Mouse (Mus musculus) 416B (cell line): ENCODE results near the gene Fto.

Experiments used
- DNase-seq: peaks from one replicate; pipeline ENCODE4 v3.0.0; 2011; ENCODE audit warnings: low read depth

Fto gene

DNA sequence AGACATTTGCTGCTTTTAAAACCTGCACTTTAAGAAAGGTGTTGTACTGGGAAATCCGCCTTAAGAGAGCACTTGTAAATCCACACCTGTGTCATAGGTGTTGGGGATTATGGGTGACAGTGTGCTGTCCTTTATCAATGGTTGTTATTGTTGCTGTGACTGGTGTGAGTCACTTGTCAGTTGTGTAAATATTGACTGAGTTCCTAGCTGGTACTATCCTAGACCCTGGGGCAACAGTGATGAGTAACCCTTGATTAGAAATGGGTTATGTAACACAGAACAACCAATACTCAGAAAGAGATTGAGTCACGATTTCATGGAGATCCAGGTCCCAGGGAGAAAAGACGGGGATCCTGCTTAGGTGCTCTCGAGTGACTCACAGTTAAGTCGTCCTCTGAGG, 216.4 kb downstream of the Fto start:
- no peak for DNase-seq

DNA sequence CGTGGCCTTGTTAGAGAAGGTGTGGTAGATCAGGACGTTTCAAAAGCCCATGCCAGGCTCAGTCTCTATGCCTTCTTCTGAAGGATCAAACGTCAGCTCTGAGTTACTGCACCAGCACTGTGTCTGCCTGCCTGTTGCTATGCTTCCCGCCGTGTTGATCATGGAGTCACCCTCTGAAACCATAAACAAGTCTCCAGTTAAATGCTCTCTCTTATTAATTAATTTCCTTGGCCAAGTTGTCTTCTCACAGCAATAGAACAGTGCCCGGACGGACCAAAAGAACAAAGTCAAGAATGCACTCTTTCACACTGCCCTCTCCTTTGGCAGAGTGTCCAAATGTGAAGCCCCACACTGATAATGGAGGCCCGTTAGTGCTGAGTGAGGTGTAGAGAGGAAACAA, 217.3 kb downstream of the Fto start:
- DNase-seq: no peak

DNA sequence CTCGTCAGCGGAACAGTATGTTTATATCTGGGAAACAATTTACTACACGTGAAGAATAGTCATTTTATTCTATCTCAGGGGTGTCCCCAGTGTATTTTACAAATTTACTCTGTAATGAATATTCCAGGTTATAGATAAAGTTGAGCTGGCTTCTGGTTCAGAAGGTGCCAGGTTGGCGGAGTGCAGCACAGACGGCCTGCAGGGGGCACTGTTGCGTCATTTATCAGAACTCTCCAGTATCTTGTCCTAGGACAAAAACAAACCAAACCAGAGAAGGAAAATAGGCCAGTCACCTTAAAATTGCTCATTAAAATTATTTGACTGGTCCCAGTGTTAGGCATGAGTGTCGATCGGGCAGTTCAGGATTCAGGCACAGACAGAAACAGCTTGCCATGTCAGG, 218.6 kb downstream of the Fto start:
- DNase-seq: peak; percentile 68

DNA sequence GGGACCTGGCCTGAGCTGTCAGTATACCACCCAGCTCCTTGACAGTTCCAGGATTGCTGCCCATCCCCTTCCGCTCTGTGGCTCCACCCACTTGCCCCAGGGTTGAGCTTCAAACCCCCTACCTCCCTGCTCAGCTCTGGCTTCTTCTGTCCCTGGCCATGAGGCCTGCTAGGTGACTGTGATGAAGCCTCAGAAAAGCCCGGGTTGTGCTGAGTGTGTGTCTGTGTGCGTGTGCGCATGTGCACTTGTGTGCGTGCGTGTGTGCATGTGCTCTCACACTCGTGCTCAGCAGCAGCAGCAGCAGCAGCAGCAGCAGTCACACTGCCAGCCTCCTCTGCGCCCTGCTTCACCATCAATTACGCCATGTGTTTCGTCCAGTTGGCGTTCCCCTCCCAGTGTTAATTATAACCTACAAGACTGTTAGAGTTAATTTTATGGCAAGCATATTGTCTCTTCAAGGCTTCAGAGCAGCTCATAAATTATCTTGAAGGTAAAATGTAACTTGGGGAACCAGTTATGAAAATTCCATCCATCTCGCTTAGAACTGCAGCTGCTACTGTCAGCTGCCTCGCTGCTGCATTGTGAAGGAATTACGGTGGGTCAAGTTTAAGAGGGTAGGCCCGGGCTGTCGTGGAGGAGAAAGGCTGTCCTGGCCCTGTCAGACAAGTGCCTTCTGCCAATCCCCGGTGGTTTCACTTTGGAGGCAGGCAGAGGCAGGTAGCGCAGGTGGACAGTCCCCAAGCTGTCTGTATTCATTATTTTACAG, 219.5 kb downstream of the Fto start:
- no peak for DNase-seq

DNA sequence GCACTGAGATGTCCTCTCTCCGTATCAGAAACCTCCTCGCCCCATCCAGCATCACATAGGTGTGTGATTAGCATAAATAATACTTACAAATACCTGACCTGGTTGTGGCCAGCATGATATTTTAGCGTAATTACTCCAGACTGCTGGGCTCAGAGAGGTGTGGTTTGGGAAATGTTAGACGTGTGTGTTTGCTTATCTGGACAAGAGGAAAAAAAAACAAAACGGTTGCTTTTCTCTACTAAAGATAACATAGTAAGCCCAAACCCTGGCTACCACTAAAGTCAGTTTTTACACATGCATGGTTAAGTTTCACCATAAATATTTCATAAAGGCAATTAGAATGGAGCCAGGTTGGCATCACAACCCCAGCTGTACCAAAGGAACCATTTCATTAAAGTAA, 221.4 kb downstream of the Fto start:
- no peak for DNase-seq

DNA sequence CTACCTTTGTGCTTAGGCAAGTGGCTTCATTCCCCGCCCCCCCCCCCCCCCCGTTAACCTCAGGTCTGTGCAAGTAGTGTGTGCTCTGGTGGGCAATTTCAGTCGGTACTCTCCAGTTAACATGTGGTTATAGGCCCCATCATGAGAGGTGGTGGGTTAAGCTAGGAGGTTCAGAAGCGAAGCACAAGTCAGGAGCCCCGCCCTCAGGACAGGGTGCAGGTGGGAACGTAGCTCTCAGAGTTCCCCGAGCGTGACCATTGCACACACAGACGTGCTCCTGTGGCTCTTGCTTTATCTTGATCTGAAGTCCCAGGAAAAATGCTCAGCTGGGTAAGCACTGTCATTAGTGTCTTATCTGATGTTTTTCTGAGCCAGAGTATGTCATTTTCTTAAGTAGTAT, 224.8 kb downstream of the Fto start:
- DNase-seq: peak; percentile 16

DNA sequence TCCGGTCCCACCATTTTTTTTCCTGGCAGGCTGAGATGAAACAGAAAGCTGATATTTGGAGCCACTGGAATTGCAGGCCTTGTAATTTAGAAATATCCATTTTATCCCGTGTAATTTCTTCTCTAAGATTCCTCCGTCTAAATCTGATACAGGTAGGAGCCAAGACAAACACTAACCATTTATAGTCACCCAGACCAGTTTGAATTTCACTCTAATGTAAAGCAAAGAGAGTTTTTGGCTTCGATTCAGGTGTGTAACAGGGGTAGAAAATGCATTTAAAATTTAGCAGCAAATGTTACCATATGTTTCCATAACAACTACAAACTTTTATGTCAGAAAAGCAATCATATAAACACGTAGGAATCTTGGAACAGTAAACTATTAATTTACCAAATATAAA, 225.6 kb downstream of the Fto start:
- no peak for DNase-seq

DNA sequence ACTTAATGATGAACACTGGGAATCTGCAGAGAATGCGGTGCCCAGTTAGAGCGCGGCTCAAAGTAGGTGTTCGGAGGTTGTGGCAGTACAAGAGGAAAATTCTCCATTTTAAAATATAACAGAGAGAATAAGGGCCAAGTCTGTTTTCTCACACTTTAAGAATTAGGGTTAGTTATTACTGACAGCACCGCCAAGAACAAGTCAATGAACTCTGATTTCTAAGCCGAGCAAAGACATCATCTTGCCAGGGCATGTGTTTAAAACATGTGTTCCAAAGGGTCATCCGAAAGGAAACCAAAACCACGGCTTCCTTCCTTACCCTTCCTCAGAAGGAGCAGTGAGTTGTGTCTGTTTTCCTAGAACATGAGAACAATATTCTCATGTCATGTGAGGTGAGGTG, 226.3 kb downstream of the Fto start:
- peak; percentile 35 for DNase-seq

DNA sequence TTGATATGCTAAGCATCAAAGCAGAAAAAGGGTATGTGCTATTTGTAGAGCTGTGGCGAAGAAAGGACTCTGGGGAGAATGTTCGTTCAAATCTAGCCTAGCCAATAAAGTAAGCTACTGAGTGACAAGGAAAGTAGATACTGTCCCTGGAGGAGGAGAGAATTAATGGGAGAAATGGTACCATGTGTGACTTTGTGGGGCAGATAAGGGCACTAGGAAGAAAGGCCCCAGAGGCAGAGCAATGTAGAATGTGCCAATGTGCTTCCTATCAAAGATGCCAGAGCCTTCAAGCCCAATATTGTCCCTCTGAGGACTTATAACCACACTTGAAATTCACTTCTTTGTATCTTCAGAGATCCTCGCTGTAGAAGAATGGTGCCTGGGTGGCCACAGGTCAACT, 227.9 kb downstream of the Fto start:
- no peak for DNase-seq

DNA sequence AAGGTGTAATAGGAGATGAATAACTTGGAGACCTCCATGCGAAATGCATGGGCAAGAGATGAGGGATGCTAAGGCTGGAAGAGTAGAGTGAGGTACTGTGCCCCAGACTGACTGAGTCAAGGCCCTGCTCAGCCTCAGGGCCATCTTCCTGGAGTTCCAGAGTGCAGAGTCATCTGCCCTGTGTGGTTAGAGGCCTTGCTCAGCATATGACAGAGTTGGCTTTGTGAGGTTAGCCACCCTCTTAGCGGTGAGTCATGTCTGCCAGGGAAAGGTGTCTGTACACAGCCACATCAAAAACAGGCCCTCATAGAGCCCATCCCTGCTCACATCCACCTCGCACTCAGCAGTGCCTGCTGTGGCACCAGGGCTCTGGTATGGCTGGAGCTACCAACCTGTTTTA, 232.2 kb downstream of the Fto start:
- peak; percentile 89 for DNase-seq

DNA sequence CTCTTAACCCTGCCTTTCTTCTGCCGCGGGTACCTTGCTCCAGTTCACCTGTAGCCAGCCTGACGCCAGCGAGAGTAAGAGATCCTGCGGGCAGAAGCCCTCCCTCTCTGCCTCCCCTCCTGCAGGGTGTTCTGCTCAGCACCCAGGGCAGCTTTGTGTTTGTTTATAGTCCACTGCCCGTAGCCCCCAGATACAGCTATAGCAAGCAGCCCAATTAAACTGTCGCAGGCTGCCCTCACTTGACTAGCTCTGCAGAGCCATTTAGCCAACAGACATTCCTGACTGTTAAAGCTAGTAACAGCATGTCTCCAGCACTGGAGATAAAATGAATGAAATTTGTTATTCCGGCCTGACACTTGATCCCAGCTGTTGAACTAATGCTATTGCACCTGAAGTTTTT, 233.3 kb downstream of the Fto start:
- DNase-seq: no peak

DNA sequence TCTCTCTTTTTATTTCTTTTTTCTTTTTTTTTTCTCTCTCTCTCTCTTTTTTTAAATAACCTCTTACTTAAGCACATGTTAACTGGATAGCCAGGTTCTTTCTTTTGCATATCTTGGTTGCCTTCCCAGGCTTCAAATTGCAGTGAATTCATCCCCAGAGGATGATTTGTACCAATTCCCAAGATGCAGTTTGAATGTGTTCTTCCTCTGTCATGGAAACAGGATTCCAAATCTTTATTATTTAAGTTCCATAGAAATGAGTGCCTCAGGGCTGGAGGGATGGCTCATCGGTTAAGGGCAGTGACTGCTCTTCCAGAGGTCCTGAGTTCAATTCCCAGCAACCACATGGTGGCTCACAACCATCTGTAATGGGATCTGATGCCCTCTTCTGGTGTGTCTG, 236.8 kb downstream of the Fto start:
- DNase-seq: no peak

DNA sequence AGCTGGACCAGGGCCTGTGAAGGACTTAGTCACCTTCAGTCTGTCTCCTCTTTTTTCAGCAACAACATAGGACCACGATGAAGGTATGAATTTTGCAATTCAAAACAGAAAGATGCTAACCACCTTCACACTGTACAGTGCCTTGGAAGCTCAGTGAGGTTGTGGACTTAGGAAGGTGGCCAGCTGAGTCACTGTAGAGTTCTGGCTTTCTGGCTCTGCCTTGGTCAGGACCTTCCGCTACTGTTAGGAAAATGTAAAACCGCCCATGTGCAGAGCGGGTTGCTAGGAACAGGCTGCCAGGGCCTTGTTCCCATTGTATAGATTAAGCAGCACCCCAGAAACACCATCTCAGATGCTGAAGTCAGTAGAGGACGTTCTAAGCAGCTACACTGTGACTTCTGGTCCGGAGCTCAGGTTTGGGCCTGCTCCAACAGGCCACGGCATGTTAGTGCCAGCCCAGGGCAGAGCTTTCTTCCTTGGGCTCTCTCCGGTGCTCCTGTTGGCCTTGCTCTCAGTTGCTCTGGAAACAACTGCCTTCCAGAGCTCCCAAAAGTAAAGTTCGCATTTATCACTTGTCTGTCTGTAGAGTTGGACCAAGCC, 237.9 kb downstream of the Fto start:
- peak; percentile 27 for DNase-seq

DNA sequence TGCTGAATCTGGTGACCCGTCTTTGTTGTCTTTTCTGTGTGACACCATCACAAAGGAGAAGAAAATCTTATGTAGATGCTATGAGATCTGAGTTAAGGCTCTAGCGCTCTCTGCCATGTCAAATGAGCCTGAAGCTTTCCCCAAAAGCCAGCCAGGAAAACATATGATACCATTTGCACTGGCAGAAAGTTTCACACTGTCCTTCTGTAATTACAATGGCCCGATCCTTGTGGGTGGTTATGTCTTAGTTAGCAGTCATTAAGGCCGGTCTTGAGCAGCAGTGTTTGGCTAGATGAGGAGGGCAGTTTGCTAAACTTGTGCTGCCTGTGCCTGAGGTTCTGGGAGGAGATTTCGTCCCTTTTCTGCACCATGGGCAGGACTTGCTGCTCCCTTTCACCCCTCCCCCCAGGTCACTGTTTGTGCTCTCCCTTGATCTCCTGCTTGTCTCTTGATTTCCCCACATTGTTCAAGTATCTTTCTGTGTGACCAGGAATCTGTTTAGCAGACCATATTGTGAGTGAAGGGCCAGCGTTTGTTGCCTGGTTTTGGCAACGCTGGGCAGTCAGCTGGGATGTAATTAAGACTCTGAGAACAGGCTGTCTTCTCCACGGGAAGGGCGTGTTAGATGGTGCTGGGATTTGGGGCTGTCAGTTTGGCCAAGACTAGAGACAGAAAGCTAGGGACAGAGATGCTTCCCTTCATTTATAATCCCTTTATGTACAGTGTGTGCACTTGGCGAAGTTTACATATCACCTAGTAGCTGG, 238.6 kb downstream of the Fto start:
- DNase-seq: no peak

DNA sequence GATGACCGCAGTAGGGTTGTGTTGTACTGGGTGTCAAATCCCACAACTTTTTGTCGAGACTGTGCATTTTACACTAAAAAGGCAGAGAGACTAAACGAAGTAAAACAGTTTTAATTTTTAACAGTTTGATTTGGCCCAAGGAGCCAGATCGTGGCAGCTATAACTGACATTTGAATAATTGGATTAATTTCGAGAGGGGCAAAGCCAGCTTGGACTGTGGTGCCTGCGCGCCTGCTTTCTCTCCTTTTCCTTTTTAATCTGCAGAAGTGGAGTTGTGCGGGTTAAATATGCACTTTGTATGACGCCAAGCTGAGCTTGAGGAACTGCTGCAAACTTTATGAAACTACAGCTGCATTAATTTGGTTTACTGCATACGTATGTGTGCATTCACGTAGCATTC, 239.3 kb downstream of the Fto start:
- no peak for DNase-seq

DNA sequence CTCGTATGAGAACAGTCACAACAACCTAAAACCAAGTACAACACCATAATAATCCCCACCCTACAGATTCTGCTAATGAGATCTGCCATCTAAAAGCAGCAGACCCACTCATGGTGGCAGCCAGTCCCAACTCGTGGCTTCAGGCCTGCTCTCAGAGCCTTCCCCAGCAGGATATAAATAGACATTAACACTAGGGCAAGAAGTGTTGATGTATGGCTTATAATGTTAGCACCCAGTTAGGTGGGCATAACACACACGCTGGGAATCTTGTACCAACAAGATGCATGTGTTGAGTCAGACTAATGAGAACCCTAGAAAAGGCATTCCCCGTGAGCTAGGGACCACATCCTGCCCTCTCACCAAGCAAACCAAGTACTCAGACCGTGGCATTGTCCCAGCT, 240.1 kb downstream of the Fto start:
- no peak for DNase-seq

DNA sequence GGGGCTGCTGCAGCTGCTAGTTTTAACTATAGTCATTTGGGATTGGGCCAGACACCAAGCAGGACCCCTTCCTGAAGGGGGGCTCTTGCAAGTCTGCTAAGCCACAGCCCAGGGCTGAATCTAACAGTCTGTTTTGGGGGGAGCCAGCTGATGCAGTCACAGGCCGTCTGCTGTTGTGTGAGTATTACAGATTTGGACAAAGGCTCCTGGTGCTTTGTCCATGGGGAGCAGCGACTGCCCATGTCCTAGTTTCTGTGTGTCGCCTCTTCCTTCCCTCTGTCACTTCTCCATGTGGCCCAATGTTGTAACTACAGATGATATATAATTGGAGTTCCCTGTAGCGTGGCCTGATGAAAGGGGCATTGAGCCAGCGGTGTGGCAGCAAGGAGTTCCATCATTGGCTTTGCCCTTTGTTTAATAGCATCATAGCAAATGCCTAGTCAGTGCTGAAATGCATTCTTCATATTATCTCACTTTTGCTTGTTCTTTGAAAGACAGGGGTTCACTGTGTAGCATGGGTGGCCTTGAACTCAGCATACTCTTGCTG, 243.8 kb downstream of the Fto start:
- no peak for DNase-seq

DNA sequence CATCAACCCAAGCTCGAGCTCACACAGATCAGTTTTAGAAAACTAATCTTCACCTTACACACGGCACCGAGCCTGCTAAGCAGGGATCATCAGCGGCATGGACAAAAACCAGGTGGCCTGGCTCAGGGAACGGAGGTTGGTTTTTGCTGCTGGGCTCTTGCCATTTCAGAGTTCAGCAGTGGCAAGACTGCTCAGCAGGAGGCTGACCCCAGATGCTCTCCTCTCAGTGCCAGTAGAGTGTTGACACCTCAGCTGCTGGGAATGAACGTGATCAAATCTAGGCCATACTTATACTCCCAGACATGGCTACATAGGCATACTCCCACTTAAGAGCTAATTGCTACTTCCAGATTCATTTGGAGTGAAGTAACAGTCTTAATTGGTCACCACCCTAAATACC, 245.1 kb downstream of the Fto start:
- DNase-seq: no peak

DNA sequence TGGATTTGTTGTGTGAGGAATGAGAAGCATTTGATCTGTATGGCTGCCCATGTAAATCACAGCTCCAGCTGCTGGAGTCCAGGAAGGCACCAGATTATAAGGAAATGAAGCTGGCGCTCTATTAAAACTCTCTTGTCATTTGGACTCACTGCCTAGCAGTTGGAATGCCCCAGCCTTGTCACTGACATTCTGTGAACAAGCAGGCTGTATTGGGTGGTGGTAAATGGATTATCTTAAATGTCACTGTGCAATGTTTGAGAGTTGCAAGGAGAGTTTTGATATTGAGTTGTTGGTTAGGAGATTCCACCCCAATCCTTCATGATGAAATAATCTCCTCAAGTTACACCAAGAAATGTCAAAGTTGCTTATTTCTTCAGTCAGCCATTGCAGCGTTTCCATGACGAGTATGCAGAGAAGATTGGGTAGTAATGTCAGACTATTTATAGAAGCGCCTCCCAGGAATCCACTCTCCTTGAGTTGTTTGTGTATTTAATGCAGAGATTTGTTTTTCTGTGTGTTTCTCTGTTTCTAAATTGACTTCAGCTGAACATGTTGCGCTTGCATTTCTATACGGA, 246.8 kb downstream of the Fto start:
- DNase-seq: no peak

DNA sequence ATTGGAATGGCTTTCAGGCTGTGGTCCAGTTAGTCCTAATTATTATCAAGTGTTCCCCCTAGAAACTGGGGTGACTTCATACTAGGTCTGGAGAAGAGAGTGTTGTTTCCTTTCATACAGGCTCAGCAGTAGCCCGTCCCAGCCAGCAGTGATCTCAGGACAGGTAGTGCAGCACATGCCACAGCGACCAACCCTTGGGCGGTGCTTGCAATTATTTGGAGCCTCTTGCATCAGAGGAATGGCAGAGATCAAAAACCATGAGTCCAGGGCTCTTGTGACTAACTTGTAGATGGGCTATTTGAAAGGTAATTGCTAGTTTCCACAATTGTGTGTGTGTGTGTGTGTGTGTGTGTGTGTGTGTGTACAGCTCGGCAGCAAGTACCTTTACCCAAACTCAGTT, 247.9 kb downstream of the Fto start:
- no peak for DNase-seq

DNA sequence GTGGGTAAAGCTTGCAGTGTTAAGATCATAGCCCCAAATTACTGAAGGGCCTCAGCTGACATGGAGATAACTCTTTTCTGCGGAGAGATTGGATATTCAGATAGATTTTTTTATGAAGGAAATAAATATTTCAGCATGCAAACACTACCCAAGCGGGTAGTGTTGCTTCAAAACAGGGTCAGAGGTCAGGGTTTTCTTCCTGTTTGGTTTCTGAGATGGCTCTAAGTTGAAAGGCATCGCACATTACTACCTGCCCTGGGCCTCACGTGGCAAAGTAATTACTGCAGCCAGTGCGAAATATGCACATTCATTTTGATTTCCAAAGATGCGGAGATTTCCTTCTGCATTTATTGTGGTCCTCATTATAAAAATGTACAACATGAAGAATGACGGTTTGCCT, 249.3 kb downstream of the Fto start:
- peak; percentile 20 for DNase-seq

DNA sequence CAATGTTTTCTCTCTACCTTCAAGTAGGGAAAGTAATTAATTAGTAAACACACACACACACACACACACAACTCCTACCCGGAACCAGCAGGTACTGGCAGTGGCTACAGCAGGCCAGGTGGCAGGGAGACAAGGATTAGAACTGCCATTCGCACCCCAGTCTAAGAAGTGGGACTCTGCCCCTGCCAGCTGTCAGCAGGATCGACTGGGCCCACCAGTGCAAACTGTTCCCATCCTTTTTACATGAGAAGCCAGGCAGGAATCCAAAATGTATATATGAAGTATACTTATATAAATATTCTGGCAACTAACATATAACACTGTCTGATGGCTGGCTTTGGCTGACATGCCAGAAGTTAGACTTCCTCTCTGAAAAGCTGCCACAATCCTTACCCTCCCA, 250.0 kb downstream of the Fto start:
- no peak for DNase-seq
